Mouse (Mus musculus): ENCODE measurements around the gene Lmo2.

GRCm38 (mm10) chr2:103982250-103982649, 24.5 kb downstream of the Lmo2 start:
- TF ChIP-seq POLR2A (IDR thresholded peaks at IDR 0.05; ENCODE audit: borderline replicate concordance, low read depth, low read length) (no peak), CTCF (IDR thresholded peaks at IDR 0.05; ENCODE audit: low read depth, low read length) (peak; percentile 87)

Measured in bone marrow macrophage, adult 2 months (primary cell).